Mouse (Mus musculus) lung, postnatal 36 days (tissue): ENCODE measurements around the gene Dhh.
"Not testable (repeated sequence)": the region's sequence is repeated elsewhere in the genome, so short reads cannot be mapped to it uniquely, and the experiment has no call there.

Experiments used
- DNase-seq: peaks from one replicate; pipeline ENCODE4 v3.0.0; 2022; ENCODE audit warnings: mixed read lengths

The Dhh gene

GRCm38 (mm10) chr15:98897928-98898800 is at the start of gene Dhh:
Gene Dhh (minus strand): TSS chr15:98898540.
- DNase-seq: peak; percentile 45

GRCm38 (mm10) chr15:98947884-98948283 is 49.5 kb upstream of the Dhh start:
- no peak for DNase-seq

GRCm38 (mm10) chr15:98943133-98943532 is 44.8 kb upstream of the Dhh start:
- DNase-seq: no peak

GRCm38 (mm10) chr15:98942081-98942480 is 43.7 kb upstream of the Dhh start:
- no peak for DNase-seq

- no peak for DNase-seq
These were observed 43.2 kb upstream of the Dhh start for GRCm38 (mm10) chr15:98941539-98941938.

- no peak for DNase-seq
These were observed 42.5 kb upstream of the Dhh start for GRCm38 (mm10) chr15:98940816-98941215.

GRCm38 (mm10) chr15:98934217-98934839 is 36.0 kb upstream of the Dhh start, which contains the start of gene Tuba1b:
Gene Tuba1b (minus strand): TSS chr15:98934565.
- peak; percentile 95 for DNase-seq

GRCm38 (mm10) chr15:98933833-98934216 is 35.5 kb upstream of the Dhh start:
- DNase-seq: peak; percentile 98

- DNase-seq: not testable (repeated sequence)
These were observed 34.8 kb upstream of the Dhh start for GRCm38 (mm10) chr15:98933004-98933671.

- peak; percentile 67 for DNase-seq
These were observed 32.7 kb upstream of the Dhh start for GRCm38 (mm10) chr15:98930998-98931397.

- DNase-seq: no peak
These were observed 31.8 kb upstream of the Dhh start for GRCm38 (mm10) chr15:98930017-98930734.

GRCm38 (mm10) chr15:98928598-98929240 is 30.4 kb upstream of the Dhh start:
- DNase-seq: peak; percentile 90

GRCm38 (mm10) chr15:98927566-98927965 is 29.2 kb upstream of the Dhh start:
- DNase-seq: no peak

GRCm38 (mm10) chr15:98924682-98925081 is 26.3 kb upstream of the Dhh start:
- DNase-seq: no peak

- peak; percentile 32 for DNase-seq
These were observed 24.7 kb upstream of the Dhh start for GRCm38 (mm10) chr15:98923031-98923537.

GRCm38 (mm10) chr15:98922581-98922980 is 24.2 kb upstream of the Dhh start:
- DNase-seq: peak; percentile 32

- no peak for DNase-seq
These were observed 23.2 kb upstream of the Dhh start for GRCm38 (mm10) chr15:98921510-98921909.

- DNase-seq: not testable (repeated sequence)
These were observed 20.2 kb upstream of the Dhh start for GRCm38 (mm10) chr15:98918499-98918895.

GRCm38 (mm10) chr15:98917538-98918498 is 19.5 kb upstream of the Dhh start, which contains the start of gene Lmbr1l:
Gene Lmbr1l (minus strand): TSS chr15:98918231.
- peak; percentile 100 for DNase-seq

GRCm38 (mm10) chr15:98917091-98917490 is 18.8 kb upstream of the Dhh start:
- peak; percentile 48 for DNase-seq

GRCm38 (mm10) chr15:98916016-98916415 is 17.7 kb upstream of the Dhh start:
- DNase-seq: no peak
